Mouse (Mus musculus) hindlimb bud, embryonic 11.5 days (tissue): Measurements from ENCODE around the gene Tulp2.
"Not testable (repeated sequence)": the region's sequence is repeated elsewhere in the genome, so short reads cannot be mapped to it uniquely, and the experiment has no call there.

Experiments used
- DNase-seq: peaks from one replicate; pipeline ENCODE4 v3.0.0-alpha.2; 2012; ENCODE audit warnings: low read depth, low spot score; ENCODE audit errors: extremely low spot score

The Tulp2 gene

DNA sequence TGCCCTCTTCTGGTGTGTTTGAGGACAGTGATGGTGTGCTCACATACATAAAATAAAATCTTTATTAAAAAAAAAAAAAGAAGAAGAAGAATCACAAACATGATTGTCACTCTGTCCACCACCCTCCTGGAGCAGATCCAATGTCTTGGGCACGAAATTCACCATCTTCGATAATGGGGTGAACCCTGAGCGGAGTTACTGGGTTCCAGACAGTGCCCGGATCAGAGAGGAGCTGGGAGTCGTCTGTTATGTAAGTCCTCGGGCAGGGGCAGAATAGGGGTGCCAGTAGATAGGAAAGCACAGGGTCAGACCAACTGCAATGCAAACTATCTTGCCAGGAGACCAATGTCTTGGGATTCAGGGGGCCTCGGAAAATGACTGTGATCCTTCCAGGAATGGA lies 38.9 kb downstream of the Tulp2 start:
- DNase-seq = no peak

DNA sequence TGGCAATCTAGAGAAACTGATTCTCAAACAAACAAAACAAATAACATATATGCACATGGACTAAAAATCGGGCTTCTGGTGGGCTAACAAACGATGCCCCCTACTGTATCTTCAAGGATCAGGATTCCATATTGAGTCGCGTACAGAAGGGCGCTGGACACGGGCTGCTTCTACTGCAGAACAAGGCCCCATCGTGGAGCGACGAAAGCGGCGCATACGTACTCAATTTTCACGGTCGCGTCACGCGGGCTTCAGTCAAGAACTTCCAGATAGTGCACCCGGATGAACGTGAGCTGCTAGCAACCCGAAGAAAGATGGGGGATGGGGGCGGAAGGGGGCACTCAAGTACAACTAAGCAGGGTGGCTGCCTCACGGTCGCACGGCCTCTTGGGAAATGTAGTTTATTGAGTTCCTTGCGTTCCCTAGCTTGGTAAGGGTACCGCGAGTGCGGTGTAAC lies 40.1 kb downstream of the Tulp2 start:
- peak; percentile 74 for DNase-seq

- no peak for DNase-seq
Measured at GRCm38 (mm10) chr7:45522194-45522752, 40.6 kb downstream of the Tulp2 start.

- no peak for DNase-seq
Measured at GRCm38 (mm10) chr7:45522957-45523676, 41.4 kb downstream of the Tulp2 start.

- DNase-seq = no peak
Measured at GRCm38 (mm10) chr7:45523678-45524170, 42.0 kb downstream of the Tulp2 start.

GRCm38 (mm10) chr7:45524841-45525621 lies 43.4 kb downstream of the Tulp2 start:
- DNase-seq = no peak

GRCm38 (mm10) chr7:45525809-45526473 lies 44.3 kb downstream of the Tulp2 start, which contains the start of the genes Ppp1r15a and Plekha4:
TSS of gene Ppp1r15a (minus strand) at chr7:45526268.
TSS of gene Plekha4 (plus strand) at chr7:45526330.
- DNase-seq = peak; percentile 96

DNA sequence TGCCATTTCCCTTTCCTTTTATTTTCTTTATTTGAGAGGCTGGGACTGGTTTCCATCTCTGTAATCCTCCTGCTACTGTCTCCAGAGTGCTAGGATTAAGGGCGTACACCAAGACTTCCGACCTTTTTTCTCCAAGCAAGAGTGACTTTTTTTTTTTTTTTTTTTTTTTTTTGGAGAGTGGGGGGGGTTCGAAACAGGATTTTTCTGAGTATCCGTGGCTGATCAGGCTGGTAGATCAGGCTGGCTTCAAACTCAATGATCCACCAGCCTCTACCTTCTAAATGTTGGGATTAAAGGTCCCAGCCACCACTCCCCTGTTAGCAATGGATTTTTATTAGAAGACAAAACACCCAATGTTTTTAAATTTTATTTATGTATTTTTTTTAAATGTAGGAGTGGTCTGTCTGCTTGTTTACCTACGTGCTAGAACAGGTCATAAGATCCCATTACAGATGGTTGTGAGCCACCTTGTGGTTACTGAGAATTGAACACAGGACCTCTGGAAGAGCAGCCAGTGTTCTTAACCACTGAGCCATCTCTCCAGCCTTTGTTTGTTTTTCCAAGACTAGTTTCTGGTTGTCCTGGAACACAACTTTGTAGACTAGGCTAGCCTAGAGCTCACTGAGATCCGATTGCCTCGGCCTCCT lies 44.9 kb downstream of the Tulp2 start:
- DNase-seq = no peak

- DNase-seq = not testable (repeated sequence)
Measured at GRCm38 (mm10) chr7:45527169-45527568, 45.5 kb downstream of the Tulp2 start.

DNA sequence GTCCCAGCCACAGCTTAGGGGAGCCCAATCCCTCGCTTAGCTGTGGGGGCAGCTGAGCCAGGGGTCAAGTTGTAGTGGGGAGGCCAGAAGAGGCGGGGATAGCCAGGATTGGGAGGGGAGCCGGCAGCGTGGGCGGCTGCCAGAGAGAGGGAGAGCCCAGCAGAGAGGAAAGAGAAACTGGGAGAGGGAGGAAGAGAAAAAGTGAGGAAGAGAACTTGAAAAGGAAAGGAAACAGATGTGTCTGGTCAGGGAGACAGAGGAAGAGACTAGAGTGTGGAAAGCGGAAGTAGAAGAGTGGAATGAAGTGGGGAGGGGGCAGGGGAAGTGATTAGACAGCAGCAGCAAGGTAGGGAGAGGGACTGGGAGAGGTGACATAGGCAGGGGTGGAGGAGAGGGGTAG lies 47.8 kb downstream of the Tulp2 start:
- no peak for DNase-seq

GRCm38 (mm10) chr7:45530643-45531042 lies 49.0 kb downstream of the Tulp2 start:
- DNase-seq = no peak

- DNase-seq = no peak
Measured at GRCm38 (mm10) chr7:45535676-45536075, 54.0 kb downstream of the Tulp2 start.

- DNase-seq = no peak
Measured at GRCm38 (mm10) chr7:45537602-45538001, 55.9 kb downstream of the Tulp2 start.

GRCm38 (mm10) chr7:45538163-45539041 lies 56.7 kb downstream of the Tulp2 start:
- no peak for DNase-seq

DNA sequence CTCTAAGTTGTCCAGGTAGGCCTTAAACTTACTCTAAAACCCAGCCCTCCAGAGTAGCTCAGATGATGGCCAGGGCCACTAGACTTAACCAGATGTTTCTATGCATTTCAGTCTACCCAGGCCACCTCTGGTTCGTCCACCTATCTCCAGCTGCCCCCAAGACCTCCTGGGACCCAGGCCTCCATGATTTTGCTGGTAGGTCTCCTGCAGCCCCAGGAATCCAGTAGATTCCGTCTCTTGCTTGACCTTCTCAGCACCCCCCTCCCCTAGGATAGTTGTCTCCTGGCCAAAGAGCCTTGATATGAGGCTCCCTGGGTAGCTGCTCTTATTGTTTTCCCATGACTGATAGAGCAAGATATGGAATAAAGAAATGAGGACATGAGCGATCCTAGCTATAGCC lies 57.4 kb downstream of the Tulp2 start:
- DNase-seq = no peak

DNA sequence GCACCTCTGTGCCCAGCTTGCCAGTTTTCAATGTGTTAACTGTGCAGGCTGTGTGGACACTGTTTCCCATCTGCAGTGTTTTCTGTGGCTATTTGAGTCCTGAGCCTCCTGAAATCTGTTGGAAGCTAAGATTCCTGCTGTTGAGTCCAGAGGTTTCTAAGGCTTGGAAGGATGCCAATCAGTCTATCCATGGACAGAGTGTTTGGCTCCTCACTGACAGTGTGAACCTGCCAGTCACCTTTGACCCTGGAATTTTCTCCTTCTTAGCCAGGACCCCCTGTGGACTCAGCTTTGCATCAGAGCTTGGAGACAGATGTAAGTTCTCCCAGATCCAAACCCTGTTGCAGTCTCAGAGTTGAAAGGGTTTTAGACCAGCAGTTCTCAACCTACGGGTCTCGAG lies 58.5 kb downstream of the Tulp2 start:
- DNase-seq = no peak

- DNase-seq = no peak
Measured at GRCm38 (mm10) chr7:45544525-45544924, 62.8 kb downstream of the Tulp2 start.

DNA sequence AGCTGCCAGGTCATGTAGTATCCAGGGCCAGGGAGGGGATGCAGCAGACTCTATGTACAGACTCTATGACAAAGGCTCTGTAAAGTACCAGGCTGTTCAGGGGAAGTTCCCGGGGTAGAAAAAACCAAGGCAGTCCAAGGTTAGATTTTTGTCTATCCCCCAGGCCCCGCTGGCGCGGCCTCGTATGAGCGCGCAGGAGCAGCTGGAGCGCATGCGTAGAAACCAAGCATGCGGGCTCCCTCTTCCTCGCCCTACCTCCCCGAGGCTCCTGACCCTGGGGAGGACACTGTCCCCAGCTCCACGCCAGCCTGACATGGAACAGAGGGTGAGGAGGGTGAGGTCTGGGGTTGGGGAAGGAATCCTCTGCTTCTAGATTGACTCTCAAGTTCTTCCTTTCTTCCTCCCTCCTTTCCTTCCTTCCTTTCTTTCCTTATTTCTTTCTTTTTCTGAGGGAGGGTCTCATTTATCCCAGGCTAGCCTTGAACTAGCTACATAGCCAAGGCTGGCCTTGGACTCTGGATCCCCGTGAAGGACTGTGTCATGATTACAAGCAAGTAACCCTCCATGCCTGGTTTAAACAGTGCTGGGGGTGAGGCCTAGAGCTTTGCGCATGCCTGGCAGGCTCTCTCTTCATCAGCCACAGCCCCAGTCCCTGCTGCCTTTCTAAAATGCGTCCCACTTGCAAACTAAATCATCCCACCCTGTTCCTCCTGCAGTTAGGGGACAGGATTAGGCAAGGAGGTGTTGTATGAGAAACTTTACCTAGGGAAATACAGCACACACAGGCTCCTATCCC lies 68.2 kb downstream of the Tulp2 start:
- no peak for DNase-seq
